Mouse (Mus musculus) liver, embryonic 14.5 days (tissue): ENCODE results near the gene Pard6b. TPM values are rescaled to one million over a fixed set of nuclear protein-coding genes. Genes with fewer than 3 reads are reported as not detected.

Experiments used
- ATAC-seq: fragments of 200-750 bp; cut with Nextera tagmentation; 2 replicates; pipeline ENCODE4 v1.8.0; 2017; ENCODE audit warnings: moderate number of reproducible peaks, mild to moderate bottlenecking, moderate library complexity; ENCODE audit not compliant: insufficient read depth
- DNase-seq, 3 experiments: peaks; one replicate each; pipeline ENCODE4 v3.0.0-alpha.2; 2012 to 2013; ENCODE audit warnings: low read depth in 3 of 3, low spot score in 3 of 3
- H3K27ac ChIP-seq: fragments of 300-500 bp; sonication (generic); 2 replicates; pipeline ENCODE4 v1.5.1; 2014; ENCODE audit warnings: moderate library complexity, mild to moderate bottlenecking, control low read depth, inconsistent platforms
- H3K27me3 ChIP-seq: fragments of 300-500 bp; sonication (generic); 2 replicates; pipeline ENCODE4 v1.6.1; 2014; ENCODE audit warnings: mild to moderate bottlenecking, low read length, moderate library complexity; ENCODE audit not compliant: control insufficient read depth, insufficient read depth
- H3K36me3 ChIP-seq: fragments of 300-500 bp; sonication (generic); replicated peaks from 2 replicates; pipeline ENCODE4 v1.6.1; 2014; ENCODE audit warnings: low read depth; ENCODE audit not compliant: control insufficient read depth, insufficient read depth
- H3K4me1 ChIP-seq, 2 experiments: fragments of 200-500 bp in 1 of 2; fragments of 300-500 bp in 1 of 2; sonication (generic) in 1 of 2; replicated peaks; 2 replicates each; pipeline ENCODE4 v1.6.1; 2012 to 2014; ENCODE audit warnings: antibody characterized with exemption in 1 of 2, inconsistent platforms in 1 of 2, low read length in 1 of 2; ENCODE audit not compliant: control insufficient read depth in 2 of 2, insufficient read depth in 2 of 2
- H3K4me2 ChIP-seq: fragments of 300-500 bp; sonication (generic); 2 replicates; pipeline ENCODE4 v1.6.1; 2014; ENCODE audit warnings: low read depth, mild to moderate bottlenecking, control low read depth, moderate library complexity
- H3K4me3 ChIP-seq, 2 experiments: fragments of 200-500 bp in 1 of 2; fragments of 300-500 bp in 1 of 2; sonication (generic) in 1 of 2; 2 replicates each; pipeline ENCODE4 v1.5.1; 2012 to 2014; ENCODE audit warnings: low read depth in 2 of 2, low read length in 2 of 2, mild to moderate bottlenecking in 2 of 2, control low read depth in 1 of 2, inconsistent platforms in 1 of 2, moderate library complexity in 1 of 2; ENCODE audit not compliant: insufficient read depth in 1 of 2
- H3K9ac ChIP-seq: fragments of 300-500 bp; sonication (generic); replicated peaks from 2 replicates; pipeline ENCODE4 v1.6.1; 2014; ENCODE audit warnings: mild to moderate bottlenecking, control low read depth, moderate library complexity
- H3K9me3 ChIP-seq: fragments of 300-500 bp; sonication (generic); 2 replicates; pipeline ENCODE4 v1.6.1; 2016; ENCODE audit warnings: low read length, mixed read lengths; ENCODE audit not compliant: control insufficient read depth
- CTCF ChIP-seq: IDR thresholded peaks from 2 replicates; pipeline ENCODE4 v1.5.1; 2016; ENCODE audit warnings: antibody characterized with exemption, low read depth, control low read depth
- EP300 ChIP-seq: IDR thresholded peaks from 2 replicates; pipeline ENCODE4 v1.6.1; 2016; ENCODE audit warnings: antibody characterized with exemption, low read depth
- WGBS: fragments of 180-500 bp; shearing (Covaris S2); extraction: QIAGEN DNeasy Blood & Tissue Kit; methylation state at CpG from one replicate; pipeline ENCODE4 v1.1.7; 2014; ENCODE audit not compliant: insufficient replicate concordance; 5-methylcytosine and 5-hydroxymethylcytosine counted together
- polyA plus RNA-seq, 2 experiments: library from polyadenylated mRNA; depleted of rRNA in 1 of 2; stranded (reverse) in 1 of 2; unstranded in 1 of 2; fragments of >200 nt; fragmentation: Nextera tagmentation in 1 of 2; extraction: Ambion mirVana in 1 of 2; gene quantifications; 2 replicates each; pipeline versions ENCODE4 v1.2.1 to v1.2.3; 2012 to 2014

Pard6b gene
- polyA plus RNA-seq, 2 experiments = 1.8 to 2.2 TPM

DNA sequence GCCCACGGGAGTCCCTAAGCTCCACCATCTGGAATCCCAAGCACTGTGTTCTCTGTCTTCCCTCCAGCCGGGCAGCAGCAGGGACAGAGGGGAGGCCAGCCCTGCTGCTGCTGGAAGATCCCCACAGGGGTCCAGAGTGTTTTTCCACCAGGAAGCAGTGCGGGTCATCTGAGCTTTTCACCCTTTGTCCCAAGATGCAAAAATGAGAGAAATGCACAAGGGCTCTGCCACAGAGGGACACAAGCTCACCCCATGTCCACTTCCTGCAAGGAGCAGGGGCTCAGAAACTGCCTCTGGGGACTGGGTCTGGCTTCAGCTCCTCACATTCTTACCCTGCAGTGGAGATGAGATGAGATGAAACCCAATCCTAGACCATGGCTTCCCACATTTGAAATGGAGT is 40.1 kb upstream of the Pard6b start:
- no peak for ATAC-seq
- Histone ChIP-seq H3K9ac (no peak overlapping the region), H3K4me1 (peaks cover 0 to 8% of the 10 kb centered on the region in 2 experiments; a peak in 2 of 4 replicates), H3K4me2 (no peak overlapping the region), H3K9me3 (no peaks in the 10 kb centered on the region), H3K36me3 (no peaks in the 10 kb centered on the region), H3K27me3 (no peaks in the 10 kb centered on the region), H3K27ac (no peak overlapping the region), H3K4me3 (no peak overlapping the region)
- TF ChIP-seq EP300 = no peak
- no peak for TF ChIP-seq CTCF
- DNase-seq = no peak
- WGBS = 59% methylated on average over 3 of the region's 3 CpGs

DNA sequence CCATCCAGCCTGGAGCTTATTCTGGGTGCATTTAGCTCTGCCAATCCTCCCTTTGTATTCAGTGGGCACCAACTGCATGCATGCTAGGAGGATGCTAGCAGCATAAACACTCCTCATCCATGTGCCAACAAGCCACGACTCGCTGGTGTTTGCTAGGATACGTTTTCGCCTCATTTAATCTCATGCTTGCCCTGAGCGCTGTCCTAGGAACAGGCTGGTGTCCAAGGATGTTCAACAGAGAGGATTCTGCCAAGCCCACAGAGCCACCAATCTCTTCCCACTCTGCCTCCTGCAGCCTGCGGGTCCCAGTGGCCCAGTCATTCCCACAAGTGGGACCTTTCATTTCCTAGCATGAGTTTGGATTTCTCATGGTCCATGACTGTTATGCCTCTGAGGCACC is 38.8 kb upstream of the Pard6b start:
- 73% methylated on average over 6 of the region's 6 CpGs for WGBS
- TF ChIP-seq CTCF (no peak), EP300 (no peak)

DNA sequence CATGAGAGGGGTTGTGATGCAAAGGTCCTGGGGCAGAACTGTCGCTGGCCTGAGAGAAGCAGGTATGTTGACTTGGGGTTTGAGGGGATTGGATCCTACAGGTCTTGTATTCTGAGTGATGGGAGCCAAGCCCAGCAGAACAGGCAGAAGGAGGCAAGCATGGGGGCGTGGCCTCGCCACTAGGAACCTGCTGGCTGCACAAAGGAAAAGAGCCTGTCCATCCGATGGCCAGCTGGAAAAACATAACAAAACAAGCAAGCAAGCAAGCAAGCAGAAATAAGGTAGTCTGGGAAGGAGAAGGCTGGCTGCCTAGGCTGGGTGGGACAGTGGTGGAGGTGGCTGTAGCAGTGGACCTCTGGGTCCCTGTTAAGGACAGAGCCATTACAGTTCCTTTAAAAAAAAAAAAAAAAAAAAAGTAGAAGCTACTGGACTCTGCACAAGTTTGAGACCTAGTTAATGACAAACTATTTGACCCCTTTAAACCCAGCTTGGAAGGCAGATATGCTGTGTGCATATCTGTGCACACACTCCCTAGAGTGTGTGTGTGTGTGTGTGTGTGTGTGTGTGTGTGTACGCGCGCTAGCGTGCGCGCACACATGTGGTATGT is 36.0 kb upstream of the Pard6b start:
- WGBS = 77% methylated on average over 10 of the region's 10 CpGs
- ATAC-seq (0 out of 2 replicates have a peak, but pooled peaks have one; percentile 39), DNase-seq (no peak)
- no peak overlapping the region for H3K4me2 ChIP-seq
- H3K9ac ChIP-seq = no peak overlapping the region
- H3K9me3 ChIP-seq = no peaks in the 10 kb centered on the region
- no peaks in the 10 kb centered on the region for H3K36me3 ChIP-seq
- TF ChIP-seq EP300 = no peak
- no peak for TF ChIP-seq CTCF
- no peak overlapping the region for H3K27ac ChIP-seq
- peaks cover 2% of the 10 kb centered on the region for H3K27me3 ChIP-seq
- H3K4me1 ChIP-seq = peaks cover 0 to 9% of the 10 kb centered on the region in 2 experiments; a peak in 2 of 4 replicates
- no peak overlapping the region for H3K4me3 ChIP-seq

More for the DNA sequence above, 38.8 kb upstream of the Pard6b start:
- Histone ChIP-seq H3K9me3 (no peaks in the 10 kb centered on the region), H3K36me3 (no peaks in the 10 kb centered on the region), H3K4me2 (no peak overlapping the region), H3K4me1 (peaks cover 0 to 9% of the 10 kb centered on the region in 2 experiments; a peak in 2 of 4 replicates), H3K4me3 (no peak overlapping the region), H3K27ac (no peak overlapping the region), H3K9ac (no peak overlapping the region), H3K27me3 (no peaks in the 10 kb centered on the region)
- no peak for DNase-seq
- no peak for ATAC-seq

DNA sequence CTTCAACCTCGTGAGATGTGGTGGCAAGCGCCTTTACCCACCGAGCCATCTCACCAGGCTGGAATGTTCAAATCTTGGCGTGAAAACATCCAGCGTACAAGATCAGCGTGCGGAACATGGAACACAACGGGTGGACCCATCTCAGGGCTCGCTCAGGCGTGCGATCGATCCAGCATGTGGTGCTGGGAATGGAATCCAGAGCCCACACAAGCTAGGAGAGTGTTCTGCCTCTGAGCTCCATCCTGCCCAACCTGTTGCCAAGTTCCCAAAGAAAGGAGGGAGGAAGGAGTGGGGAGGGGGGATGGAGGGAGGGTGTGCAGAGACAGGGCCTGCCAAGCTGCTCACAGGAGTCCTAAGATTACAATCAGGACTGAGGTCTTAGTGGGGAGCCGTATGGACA is 35.4 kb upstream of the Pard6b start:
- H3K4me3 ChIP-seq = no peak overlapping the region
- H3K27ac ChIP-seq = no peak overlapping the region
- no peak for ATAC-seq
- WGBS = 79% methylated on average over 13 of the region's 13 CpGs
- no peak overlapping the region for H3K4me2 ChIP-seq
- H3K9ac ChIP-seq = no peak overlapping the region
- peaks cover 0 to 10% of the 10 kb centered on the region in 2 experiments; a peak in 2 of 4 replicates for H3K4me1 ChIP-seq
- TF ChIP-seq CTCF = no peak
- TF ChIP-seq EP300 = no peak
- no peaks in the 10 kb centered on the region for H3K36me3 ChIP-seq
- no peak for DNase-seq
- H3K9me3 ChIP-seq = no peaks in the 10 kb centered on the region
- H3K27me3 ChIP-seq = peaks cover 7% of the 10 kb centered on the region

DNA sequence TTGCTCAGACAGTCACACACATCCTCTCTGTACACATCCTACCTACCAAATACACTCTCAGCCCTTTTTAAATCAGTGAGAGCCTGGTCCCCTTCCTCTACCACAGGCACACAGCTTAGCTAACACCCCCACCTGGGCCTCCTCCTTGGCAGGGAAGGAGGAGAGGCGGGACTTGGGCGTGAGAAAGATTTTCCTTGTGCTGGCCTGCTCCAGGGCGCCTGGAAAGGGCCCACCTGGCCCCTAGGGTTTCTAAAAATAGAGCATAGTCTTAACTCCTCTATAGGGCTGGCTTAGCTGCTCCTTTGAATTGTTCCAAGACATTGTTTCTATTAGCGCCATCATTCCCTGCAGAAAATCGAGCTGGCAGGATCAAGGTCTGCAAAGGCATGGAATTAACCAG is 35.0 kb upstream of the Pard6b start:
- H3K27ac ChIP-seq = no peak overlapping the region
- DNase-seq = no peak
- no peak overlapping the region for H3K4me2 ChIP-seq

More for the DNA sequence above, 35.0 kb upstream of the Pard6b start:
- Histone ChIP-seq H3K9me3 (no peaks in the 10 kb centered on the region), H3K4me3 (no peak overlapping the region), H3K4me1 (peaks cover 0 to 10% of the 10 kb centered on the region in 2 experiments; a peak in 2 of 4 replicates), H3K36me3 (no peaks in the 10 kb centered on the region), H3K9ac (no peak overlapping the region), H3K27me3 (peaks cover 11% of the 10 kb centered on the region)
- WGBS = 59% methylated on average over 5 of the region's 5 CpGs
- no peak for TF ChIP-seq CTCF
- TF ChIP-seq EP300 = no peak
- no peak for ATAC-seq
